Mouse (Mus musculus): ENCODE results near the gene Zfp652.

Gene Zfp652

DNA sequence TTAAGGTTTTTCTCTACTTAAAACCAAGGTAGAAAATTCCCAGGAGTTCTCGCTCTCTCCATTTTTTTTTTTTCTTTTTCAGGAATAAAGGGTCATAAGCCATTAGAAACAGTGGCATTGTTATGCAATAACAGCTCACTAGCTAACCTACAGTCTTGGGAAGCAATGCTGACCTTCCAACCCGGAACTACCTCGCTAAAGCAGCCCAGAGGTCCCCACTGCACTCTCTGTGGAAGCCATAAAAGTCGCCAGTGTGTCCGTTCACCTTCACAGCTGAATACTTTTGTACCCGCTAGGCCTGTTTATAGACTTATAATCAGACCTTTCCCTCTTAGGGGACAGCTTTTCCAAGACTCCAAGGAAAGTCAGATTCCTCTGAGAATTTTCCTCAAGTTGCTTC, 55.8 kb downstream of the Zfp652 start:
- DNase-seq (ENCODE audit: low spot score), result no peak

GRCm38 (mm10) chr11:95769208-95769607, 56.7 kb downstream of the Zfp652 start:
- DNase-seq (ENCODE audit: low spot score), result no peak

DNA sequence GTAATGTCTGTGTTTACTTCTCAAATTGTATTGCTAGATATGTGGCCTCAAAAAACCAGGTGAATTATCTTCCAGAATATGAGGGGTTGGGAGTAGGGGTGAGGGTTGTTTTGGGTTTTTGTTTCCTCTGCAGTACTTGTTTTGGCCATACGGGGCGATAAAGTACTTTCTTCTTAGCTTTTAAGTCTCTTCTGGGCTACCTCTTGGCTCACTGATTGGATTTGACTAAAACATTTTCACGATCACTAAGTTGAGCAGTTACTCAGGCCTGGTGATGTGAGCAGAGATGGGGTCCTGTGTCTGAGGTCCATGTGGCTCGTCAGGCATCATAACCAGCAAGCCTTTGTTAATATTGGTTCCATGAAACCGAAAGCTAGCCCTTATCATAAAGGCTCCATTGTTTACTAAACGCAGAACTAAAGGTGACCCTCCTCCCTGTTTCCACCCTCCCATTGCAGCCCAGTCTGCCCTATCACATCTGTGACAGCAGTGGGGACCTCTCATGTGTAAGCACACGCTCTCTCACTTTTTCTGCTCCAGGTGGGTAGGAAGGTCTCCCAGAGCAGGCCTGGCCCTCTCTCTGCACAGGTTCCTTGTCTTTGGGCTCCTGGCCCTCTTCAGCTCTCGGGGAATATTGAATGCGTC, 58.4 kb downstream of the Zfp652 start:
- DNase-seq (ENCODE audit: low spot score), result no peak

DNA sequence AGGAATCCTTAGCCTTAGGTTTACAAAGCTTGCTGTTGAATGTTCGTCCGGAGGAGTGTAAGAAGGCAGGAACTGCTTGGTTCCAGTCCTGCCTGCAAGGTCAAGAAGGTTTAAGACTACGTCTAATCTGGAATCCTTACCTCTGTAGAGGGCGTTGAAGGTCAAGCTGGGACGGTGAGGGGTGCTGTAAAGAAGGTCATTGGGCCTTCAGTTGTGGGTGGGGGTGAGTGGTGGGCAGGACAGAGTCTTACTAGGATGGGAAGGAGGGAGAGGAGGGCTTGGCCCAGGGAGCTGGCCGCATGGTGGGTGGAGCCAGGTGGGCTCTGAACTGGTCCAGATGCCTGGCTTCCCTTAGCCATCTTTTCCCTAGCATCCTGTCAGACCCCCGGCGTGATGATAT, 59.2 kb downstream of the Zfp652 start:
- DNase-seq (ENCODE audit: low spot score), result no peak

- no peak for DNase-seq (ENCODE audit: low spot score)
Measured at GRCm38 (mm10) chr11:95773264-95773663, 60.8 kb downstream of the Zfp652 start.

DNA sequence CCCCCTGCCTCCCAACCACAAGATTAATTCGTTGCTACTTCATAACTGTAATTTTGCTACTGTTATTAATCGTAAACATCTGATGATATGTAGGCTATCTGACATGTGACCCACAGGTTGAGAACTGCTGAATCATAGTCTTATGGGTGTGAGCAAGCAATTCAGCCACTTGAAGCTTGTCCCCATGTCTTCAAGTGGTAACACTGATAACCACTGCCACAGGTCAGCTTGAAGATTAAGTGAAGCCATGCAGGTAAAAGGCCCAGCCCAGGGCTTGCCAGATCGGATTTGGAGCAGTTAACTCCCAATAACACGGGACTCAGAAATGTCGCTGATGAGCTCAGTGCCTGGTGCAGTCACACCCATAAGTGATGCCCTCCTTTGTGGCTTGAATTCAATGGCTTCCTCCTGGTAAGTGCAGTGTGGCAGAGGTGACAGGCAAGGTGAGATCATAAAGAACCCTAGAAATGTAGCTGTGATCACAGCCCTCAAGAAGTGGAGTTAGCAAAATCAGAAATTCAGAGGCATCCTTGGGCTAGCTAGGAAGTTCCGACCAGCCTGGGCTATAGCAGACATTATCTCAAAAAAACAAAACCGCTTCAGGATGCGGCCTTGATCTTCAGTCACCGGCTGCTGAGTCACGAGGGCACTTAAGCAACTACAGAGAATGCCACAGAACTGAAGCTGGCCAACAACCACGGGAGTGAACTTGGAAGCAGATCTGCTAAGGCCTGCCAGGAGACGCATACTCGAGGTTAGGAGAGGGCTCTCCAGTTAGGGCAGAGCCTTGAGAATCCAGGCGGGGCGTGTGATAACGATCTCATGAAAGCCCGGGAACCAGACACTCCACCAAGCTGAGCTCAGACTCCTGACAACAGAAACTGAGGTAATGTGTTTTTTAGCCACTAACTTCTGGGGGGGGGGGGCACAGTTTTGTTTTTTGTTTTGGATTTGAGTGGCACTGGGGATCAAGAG, 65.1 kb downstream of the Zfp652 start:
- peak; percentile 41 for DNase-seq (ENCODE audit: low spot score)

DNA sequence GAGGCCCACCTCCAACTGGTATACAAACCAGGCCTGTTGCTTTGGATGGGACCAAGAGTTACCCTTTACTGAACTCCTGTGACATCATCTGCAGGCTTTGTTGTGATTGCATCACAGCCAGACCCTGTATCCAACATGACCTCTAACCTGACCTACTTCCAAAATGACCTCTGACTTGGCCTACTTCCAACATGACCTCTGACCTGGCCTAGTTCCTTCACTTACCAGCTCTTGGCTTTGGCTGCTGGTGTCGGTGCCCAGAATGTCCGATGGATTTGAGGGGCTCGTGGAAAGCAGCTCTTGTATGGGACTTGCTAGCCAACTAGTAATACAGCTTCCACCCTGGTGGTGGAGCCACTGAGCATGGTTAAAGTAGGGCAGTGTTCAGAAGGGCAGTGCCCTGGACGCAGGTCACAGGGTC, 66.4 kb downstream of the Zfp652 start:
- peak; percentile 25 for DNase-seq (ENCODE audit: low spot score)

DNA sequence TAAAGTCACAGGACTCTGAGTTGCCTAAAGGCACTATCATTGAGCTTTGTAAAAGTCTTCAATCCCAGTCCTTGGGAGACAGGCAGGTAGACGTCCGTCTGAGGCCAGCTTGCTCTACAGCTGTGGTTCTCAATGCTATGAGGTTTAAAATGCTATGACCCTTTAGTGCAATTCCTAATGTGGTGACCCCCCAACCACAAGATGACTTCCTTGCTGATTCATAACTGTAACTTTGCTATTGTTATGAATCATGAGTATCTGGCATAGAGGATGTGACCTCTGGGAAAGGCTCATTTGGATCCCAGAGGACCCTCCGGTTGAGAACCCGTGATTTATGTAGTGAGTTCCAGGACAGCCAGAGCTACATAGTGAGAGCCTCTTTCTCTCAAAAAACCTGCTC, 66.9 kb downstream of the Zfp652 start:
- DNase-seq (ENCODE audit: low spot score), result no peak

GRCm38 (mm10) chr11:95780480-95780879, 68.0 kb downstream of the Zfp652 start:
- DNase-seq (ENCODE audit: low spot score), result no peak

- no peak for DNase-seq (ENCODE audit: low spot score)
Measured at GRCm38 (mm10) chr11:95781557-95781956, 69.1 kb downstream of the Zfp652 start.

DNA sequence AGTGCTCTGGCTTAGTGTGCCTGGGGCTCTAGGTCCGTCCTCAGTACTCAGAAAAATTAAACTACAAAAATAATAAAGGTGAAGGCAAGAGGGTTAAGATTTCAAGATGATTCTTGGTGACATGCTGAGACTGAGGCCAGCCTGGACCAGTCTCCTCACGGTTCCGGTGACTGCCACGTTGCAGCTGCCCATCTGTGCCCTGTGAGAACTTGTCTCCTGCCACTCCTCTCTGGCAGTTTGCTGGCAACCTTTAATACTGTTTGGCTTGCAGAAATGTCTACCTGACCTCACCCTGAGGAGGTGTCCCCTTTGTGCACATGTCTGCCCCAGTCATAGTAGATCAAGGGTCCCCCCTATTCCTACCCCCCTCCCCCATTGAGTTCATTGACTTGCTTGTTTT, 71.0 kb downstream of the Zfp652 start:
- DNase-seq (ENCODE audit: low spot score), result no peak

DNA sequence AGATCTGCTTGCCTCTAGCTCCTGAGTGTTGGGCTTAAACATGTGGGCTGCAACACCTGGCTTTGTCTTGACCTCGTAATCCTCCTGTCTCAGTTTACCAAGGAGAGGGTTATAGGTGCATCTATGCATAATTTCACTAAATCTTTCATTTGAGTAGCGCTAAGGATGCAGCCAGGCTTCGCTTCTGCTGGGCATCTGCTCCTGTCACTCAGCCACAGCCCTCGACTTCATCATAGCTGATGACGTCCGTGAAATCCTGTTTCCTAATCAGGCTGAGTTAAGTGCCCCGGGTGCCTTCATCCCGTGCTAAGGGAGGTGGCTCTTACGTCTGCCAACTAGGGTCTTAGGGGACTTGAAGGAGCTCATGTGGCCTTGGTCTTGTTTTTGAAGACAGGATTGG, 71.5 kb downstream of the Zfp652 start:
- DNase-seq (ENCODE audit: low spot score), result no peak

DNA sequence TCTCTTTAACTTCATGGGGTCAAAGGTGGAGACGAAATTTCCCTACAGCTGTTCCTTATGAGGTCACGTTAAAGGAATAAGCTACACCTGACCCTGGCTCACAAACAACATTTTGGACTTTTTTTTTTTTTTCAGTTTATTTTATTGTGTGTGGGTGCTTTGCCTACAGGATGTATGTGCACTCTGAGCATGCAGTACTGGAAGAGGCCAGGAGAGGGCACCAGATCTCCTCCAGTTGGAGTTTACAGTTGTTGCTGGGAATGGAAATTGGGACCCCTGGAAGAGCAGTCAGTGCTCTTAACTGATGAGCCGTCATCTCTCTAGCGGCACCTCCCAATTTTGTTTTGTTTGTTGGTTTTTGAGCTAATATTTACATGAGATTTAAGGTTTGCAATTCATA, 73.2 kb downstream of the Zfp652 start:
- DNase-seq (ENCODE audit: low spot score), result no peak

GRCm38 (mm10) chr11:95786511-95786910, 74.0 kb downstream of the Zfp652 start:
- no peak for DNase-seq (ENCODE audit: low spot score)

- DNase-seq (ENCODE audit: low spot score), result no peak
Measured at GRCm38 (mm10) chr11:95789451-95789891, 77.0 kb downstream of the Zfp652 start.

GRCm38 (mm10) chr11:95791787-95792186, 79.3 kb downstream of the Zfp652 start:
- DNase-seq (ENCODE audit: low spot score), result no peak

DNA sequence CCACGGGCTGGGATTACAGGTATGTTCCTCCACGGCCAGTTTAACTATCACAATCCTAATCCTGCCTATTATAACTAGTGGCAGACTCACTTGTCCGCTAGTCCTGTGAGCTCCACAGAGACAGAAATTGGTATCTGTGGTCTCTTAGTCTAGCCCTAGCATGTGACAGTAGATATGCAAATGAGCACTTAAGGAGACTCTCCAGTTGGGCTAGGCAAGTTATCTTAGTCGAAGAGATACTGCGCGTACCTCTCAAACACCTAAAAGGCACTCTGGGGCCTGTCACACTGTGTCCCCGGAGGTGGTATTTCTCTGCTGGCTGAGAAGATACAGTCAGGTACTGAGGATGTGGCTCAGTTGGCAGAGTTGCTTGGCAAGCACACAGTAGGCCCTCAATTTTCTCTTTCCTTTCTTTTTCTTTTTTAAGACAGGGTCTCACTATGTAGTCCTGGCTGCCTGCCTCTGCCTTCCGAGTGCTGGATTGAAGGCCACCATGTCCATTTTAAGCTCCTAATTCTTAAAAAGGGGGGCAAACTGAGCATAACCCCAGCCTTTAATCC, 80.6 kb downstream of the Zfp652 start:
- no peak for DNase-seq (ENCODE audit: low spot score)

GRCm38 (mm10) chr11:95794201-95794600, 81.7 kb downstream of the Zfp652 start:
- DNase-seq (ENCODE audit: low spot score), result no peak

DNA sequence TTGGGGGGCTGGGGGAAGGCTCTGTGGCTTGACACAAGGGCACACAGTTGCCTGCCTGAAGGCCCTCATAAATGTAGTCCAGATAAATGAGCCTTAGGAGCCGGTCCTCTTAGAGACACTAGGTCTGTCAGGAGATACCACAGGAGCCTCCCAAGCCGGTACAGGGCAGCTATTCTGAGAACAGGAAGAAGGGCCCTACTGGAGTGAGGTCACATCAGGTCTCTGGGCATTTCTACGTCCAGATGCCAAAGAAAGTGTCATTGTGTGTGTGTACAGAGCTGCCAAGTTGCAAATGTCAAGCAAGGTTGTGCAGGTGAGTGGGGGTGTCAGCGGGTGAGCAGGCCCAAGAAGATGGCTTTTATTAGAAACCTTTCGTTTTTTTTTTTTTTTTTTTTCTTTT, 83.1 kb downstream of the Zfp652 start:
- DNase-seq (ENCODE audit: low spot score), result no peak

DNA sequence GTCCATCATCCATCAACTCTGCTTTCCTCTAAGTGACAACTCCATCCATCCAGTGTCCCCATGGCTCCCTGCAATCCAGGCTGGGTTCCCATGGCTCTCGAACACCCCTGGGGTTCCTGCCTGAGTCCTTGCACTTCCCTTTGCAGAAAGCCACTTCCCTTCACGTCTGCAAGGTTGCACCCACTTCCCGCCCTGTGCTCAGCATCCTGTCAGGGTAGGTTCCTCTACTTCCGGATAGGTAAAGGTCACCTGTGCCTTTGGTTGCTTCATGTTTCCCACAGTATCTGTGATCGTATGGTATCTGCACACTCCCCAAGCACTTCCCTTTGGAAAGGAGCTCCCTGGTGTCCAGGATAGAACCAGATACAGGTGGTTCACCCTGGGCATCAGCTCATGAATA, 92.5 kb downstream of the Zfp652 start:
- no peak for DNase-seq (ENCODE audit: low spot score)

DNA sequence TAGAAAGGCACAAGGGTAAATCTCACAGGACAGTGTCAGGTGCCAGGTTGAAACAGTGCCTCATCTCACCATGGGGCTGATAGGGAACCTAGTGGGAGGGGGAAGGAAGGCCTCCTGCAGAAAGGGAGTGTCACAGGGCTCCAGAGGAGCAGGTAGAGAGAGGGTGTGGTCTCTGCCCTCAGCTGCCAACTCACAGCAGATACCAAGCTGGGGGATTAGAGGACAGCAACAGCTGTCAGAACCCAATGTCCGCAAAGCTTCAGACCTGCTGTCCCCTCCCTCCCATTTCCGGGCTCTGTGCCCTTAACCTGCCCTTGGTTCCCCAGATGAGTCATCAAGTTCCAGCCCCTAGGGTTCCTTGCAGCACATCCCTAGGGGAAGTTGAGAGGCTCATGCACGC, 93.1 kb downstream of the Zfp652 start:
- DNase-seq (ENCODE audit: low spot score), result no peak

GRCm38 (mm10) chr11:95807884-95808283, 95.4 kb downstream of the Zfp652 start:
- no peak for DNase-seq (ENCODE audit: low spot score)

DNA sequence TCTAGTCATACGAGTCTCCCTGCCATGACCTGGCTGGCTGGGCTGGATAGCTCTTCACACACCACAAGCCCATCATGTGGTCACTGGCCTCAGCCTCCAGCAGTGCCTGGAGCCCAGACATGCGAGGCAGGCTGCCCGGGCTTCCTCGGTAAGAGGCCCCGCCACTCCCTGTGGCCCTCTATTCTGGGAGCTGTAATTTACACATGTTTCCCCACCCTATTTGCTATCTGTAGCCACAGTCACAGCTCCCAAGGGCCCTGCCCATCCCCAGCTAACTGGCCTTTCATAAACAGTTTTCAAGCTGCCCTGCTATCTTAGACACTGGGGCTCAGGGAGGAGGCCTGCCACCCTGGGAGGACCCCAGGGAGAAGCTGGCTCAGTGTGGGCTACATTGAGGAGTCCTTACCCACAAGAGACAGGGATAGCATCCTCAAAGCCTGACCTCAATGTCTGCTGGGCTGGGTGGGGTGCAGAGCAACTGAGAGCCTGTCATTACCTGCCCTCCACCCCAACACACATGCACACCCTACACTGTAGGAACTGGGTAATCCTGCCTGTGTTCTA, 96.1 kb downstream of the Zfp652 start:
- DNase-seq (ENCODE audit: low spot score), result no peak
